Mouse (Mus musculus): Measurements from ENCODE around the gene Fadd. TPM values are rescaled to one million over a fixed set of nuclear protein-coding genes. Genes with fewer than 3 reads are reported as not detected.
A peak's percentile ranks its signal among the peaks of the same experiment; 100 is the strongest.

Gene Fadd
- total and polyA plus RNA-seq, 2 experiments from 2014 or later = 2.7 to 3.0 TPM

GRCm38 (mm10) chr7:144604291-144604690, 22.0 kb upstream of the Fadd start:
- H3K27ac ChIP-seq (ENCODE audit: low read depth, low read length) = no peak overlapping the region
- H3K4me3 ChIP-seq (ENCODE audit: low read depth, low read length) = no peak overlapping the region
- H3K27me3 ChIP-seq (ENCODE audit: insufficient read depth, low read length) = no peaks in the 10 kb centered on the region
- no peak for ATAC-seq
- H3K4me2 ChIP-seq (ENCODE audit: low read depth) = no peak overlapping the region
- TF ChIP-seq CTCF (IDR thresholded peaks at IDR 0.05; ENCODE audit: low read depth) = no peak
- no peaks in the 10 kb centered on the region for H3K4me1 ChIP-seq (ENCODE audit: insufficient read depth)
- no peaks in the 10 kb centered on the region for H3K36me3 ChIP-seq (ENCODE audit: insufficient read depth)
- no peak overlapping the region for H3K9ac ChIP-seq
- H3K9me3 ChIP-seq (ENCODE audit: low read length) = no peaks in the 10 kb centered on the region
- 98% methylated on average over 2 of the region's 2 CpGs for WGBS
- no peak for DNase-seq

GRCm38 (mm10) chr7:144600333-144600900, 18.2 kb upstream of the Fadd start:
- H3K9ac ChIP-seq = no peak overlapping the region
- H3K4me3 ChIP-seq (ENCODE audit: low read depth, low read length) = no peak overlapping the region
- no peaks in the 10 kb centered on the region for H3K4me1 ChIP-seq (ENCODE audit: insufficient read depth)
- no peak for DNase-seq
- no peaks in the 10 kb centered on the region for H3K9me3 ChIP-seq (ENCODE audit: low read length)
- H3K27me3 ChIP-seq (ENCODE audit: insufficient read depth, low read length) = no peaks in the 10 kb centered on the region
- 29% methylated on average over 6 of the region's 6 CpGs for WGBS
- no peaks in the 10 kb centered on the region for H3K36me3 ChIP-seq (ENCODE audit: insufficient read depth)
- TF ChIP-seq CTCF (IDR thresholded peaks at IDR 0.05; ENCODE audit: low read depth) = no peak
- H3K27ac ChIP-seq (ENCODE audit: low read depth, low read length) = no peak overlapping the region; the same call in 1 of the 2 replicates
- H3K4me2 ChIP-seq (ENCODE audit: low read depth) = no peak overlapping the region
- peak; percentile 72 for ATAC-seq

GRCm38 (mm10) chr7:144589508-144589907, 7.2 kb upstream of the Fadd start:
- Histone ChIP-seq H3K27ac (ENCODE audit: low read depth, low read length) (no peak overlapping the region), H3K4me1 (ENCODE audit: insufficient read depth) (no peaks in the 10 kb centered on the region), H3K27me3 (ENCODE audit: insufficient read depth, low read length) (no peaks in the 10 kb centered on the region), H3K9me3 (ENCODE audit: low read length) (no peaks in the 10 kb centered on the region), H3K9ac (no peak overlapping the region), H3K36me3 (ENCODE audit: insufficient read depth) (no peaks in the 10 kb centered on the region), H3K4me3 (ENCODE audit: low read depth, low read length) (no peak overlapping the region), H3K4me2 (ENCODE audit: low read depth) (no peak overlapping the region)
- DNase-seq (peak; percentile 39), ATAC-seq (peak; percentile 60; the same call in 1 of the 2 replicates)
- peak; percentile 55 for TF ChIP-seq CTCF (IDR thresholded peaks at IDR 0.05; ENCODE audit: low read depth)
- WGBS = 74% methylated on average over 3 of the region's 3 CpGs

GRCm38 (mm10) chr7:144587291-144587690, 5.0 kb upstream of the Fadd start:
- H3K4me2 ChIP-seq (ENCODE audit: low read depth) = no peak overlapping the region
- DNase-seq (peak; percentile 52), ATAC-seq (no peak)
- no peak overlapping the region for H3K27ac ChIP-seq (ENCODE audit: low read depth, low read length)
- 48% methylated on average over 2 of the region's 2 CpGs for WGBS
- peak; percentile 68 for TF ChIP-seq CTCF (IDR thresholded peaks at IDR 0.05; ENCODE audit: low read depth)
- H3K4me3 ChIP-seq (ENCODE audit: low read depth, low read length) = no peak overlapping the region
- no peak overlapping the region for H3K9ac ChIP-seq
- no peaks in the 10 kb centered on the region for H3K36me3 ChIP-seq (ENCODE audit: insufficient read depth)
- peaks cover 6% of the 10 kb centered on the region; the same call in 1 of the 2 replicates for H3K4me1 ChIP-seq (ENCODE audit: insufficient read depth)
- no peaks in the 10 kb centered on the region for H3K9me3 ChIP-seq (ENCODE audit: low read length)
- H3K27me3 ChIP-seq (ENCODE audit: insufficient read depth, low read length) = no peaks in the 10 kb centered on the region

GRCm38 (mm10) chr7:144585648-144586047, 3.4 kb upstream of the Fadd start:
- peak; percentile 81 for DNase-seq

GRCm38 (mm10) chr7:144583619-144584018, 1.4 kb upstream of the Fadd start:
- Histone ChIP-seq H3K4me2 (ENCODE audit: low read depth) (no peak overlapping the region), H3K36me3 (ENCODE audit: insufficient read depth) (peaks cover 17% of the 10 kb centered on the region), H3K4me1 (ENCODE audit: insufficient read depth) (peaks cover 14% of the 10 kb centered on the region), H3K9ac (no peak overlapping the region), H3K9me3 (ENCODE audit: low read length) (no peaks in the 10 kb centered on the region), H3K27me3 (ENCODE audit: insufficient read depth, low read length) (no peaks in the 10 kb centered on the region), H3K27ac (ENCODE audit: low read depth, low read length) (no peak overlapping the region), H3K4me3 (ENCODE audit: low read depth, low read length) (no peak overlapping the region)
- 5% methylated on average over 4 of the region's 4 CpGs for WGBS
- no peak for ATAC-seq
- peak; percentile 76 for TF ChIP-seq CTCF (IDR thresholded peaks at IDR 0.05; ENCODE audit: low read depth)
- peak; percentile 71 for DNase-seq

More at GRCm38 (mm10) chr7:144585648-144586047, 3.4 kb upstream of the Fadd start:
- WGBS = 10% methylated on average over 6 of the region's 6 CpGs
- Histone ChIP-seq H3K9me3 (ENCODE audit: low read length) (no peaks in the 10 kb centered on the region), H3K4me3 (ENCODE audit: low read depth, low read length) (no peak overlapping the region), H3K27ac (ENCODE audit: low read depth, low read length) (no peak overlapping the region), H3K36me3 (ENCODE audit: insufficient read depth) (no peaks in the 10 kb centered on the region), H3K4me2 (ENCODE audit: low read depth) (no peak overlapping the region), H3K27me3 (ENCODE audit: insufficient read depth, low read length) (no peaks in the 10 kb centered on the region), H3K4me1 (ENCODE audit: insufficient read depth) (peaks cover 14% of the 10 kb centered on the region), H3K9ac (no peak overlapping the region)
- TF ChIP-seq CTCF (IDR thresholded peaks at IDR 0.05; ENCODE audit: low read depth) = peak; percentile 96
- ATAC-seq = no peak

- peak; percentile 73 for DNase-seq
- Histone ChIP-seq H3K9me3 (ENCODE audit: low read length) (no peaks in the 10 kb centered on the region), H3K9ac (peak overlapping the region; percentile 79), H3K4me3 (ENCODE audit: low read depth, low read length) (peak overlapping the region; percentile 75), H3K27ac (ENCODE audit: low read depth, low read length) (peak overlapping the region; percentile 78), H3K36me3 (ENCODE audit: insufficient read depth) (peaks cover 24% of the 10 kb centered on the region), H3K4me2 (ENCODE audit: low read depth) (peak overlapping the region; percentile 90), H3K4me1 (ENCODE audit: insufficient read depth) (peaks cover 14% of the 10 kb centered on the region), H3K27me3 (ENCODE audit: insufficient read depth, low read length) (no peaks in the 10 kb centered on the region)
- WGBS = 5% methylated on average over 43 of the region's 43 CpGs
- peak; percentile 77 for ATAC-seq
- peak; percentile 74 for TF ChIP-seq CTCF (IDR thresholded peaks at IDR 0.05; ENCODE audit: low read depth)
Measured at GRCm38 (mm10) chr7:144581559-144582283, 542 bp downstream of the Fadd start.

Data from forebrain, postnatal 0 days (tissue).